Mouse (Mus musculus): ENCODE data around the gene Fblim1.

Fblim1 gene

DNA sequence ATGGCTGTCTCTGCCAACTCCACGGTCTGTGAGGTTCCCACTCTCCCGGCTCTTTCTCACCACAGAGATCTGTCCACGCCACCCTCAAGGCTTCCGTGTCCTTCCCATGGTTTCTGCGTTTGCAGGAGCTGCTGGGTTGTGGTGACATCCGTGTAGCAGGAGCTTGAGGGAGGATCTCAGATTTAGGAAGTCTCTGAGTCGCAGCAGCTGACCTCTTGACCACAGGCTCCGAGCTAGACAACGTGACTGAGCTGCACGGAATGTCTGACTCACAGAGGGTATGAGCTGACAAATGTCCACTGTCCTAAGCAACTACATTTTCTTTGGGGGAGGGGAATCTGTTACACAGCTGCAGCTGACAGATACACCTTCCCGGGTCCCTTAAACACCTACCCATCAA lies at the start of gene Fblim1:
Gene Fblim1 (minus strand): TSS at position 236 of the 400 bp plus-strand sequence.
- no peak for DNase-seq (ENCODE audit: extremely low spot score, low read depth, low spot score)

GRCm38 (mm10) chr4:141654509-141654908 lies 48.6 kb upstream of the Fblim1 start:
- DNase-seq (ENCODE audit: extremely low spot score, low read depth, low spot score), result no peak

DNA sequence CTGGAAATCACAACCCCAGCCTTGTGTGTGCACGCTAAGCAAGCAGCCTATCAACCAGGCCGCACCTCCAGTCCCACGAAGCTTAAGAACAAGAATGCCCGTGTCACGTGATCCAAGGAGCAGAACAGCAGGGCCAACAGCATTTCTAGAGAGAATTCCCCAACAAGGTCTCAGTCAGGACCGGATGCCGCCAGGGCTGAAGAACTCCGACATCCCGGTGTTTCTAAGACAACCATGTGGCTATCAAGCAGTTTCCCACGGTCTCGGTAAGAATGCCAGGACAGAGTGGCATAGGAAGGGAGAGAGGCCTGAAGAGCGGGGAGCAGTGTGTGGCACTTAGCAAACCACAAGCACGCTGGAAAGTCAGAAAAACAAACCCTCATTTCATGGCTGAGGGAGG lies 47.9 kb upstream of the Fblim1 start:
- no peak for DNase-seq (ENCODE audit: extremely low spot score, low read depth, low spot score)

DNA sequence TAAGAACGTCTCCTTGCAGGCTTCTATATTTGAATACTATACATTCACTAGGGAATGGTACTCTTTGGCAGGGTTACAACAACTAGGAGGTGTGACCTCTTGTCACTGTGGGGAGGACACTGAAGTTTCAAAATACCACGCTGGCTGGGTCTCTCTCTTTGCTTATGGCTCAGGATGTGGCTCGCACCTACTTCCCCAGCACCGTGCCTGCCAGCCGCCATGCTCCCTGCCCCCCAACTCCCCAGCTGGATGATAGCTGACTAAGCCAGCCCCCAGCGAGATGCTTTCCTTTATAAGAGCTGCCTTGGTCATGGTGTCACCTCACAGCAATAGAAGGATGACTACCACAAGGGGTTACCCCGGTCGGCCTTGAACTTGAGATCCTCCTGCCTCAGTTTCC lies 47.1 kb upstream of the Fblim1 start:
- DNase-seq (ENCODE audit: extremely low spot score, low read depth, low spot score), result no peak

DNA sequence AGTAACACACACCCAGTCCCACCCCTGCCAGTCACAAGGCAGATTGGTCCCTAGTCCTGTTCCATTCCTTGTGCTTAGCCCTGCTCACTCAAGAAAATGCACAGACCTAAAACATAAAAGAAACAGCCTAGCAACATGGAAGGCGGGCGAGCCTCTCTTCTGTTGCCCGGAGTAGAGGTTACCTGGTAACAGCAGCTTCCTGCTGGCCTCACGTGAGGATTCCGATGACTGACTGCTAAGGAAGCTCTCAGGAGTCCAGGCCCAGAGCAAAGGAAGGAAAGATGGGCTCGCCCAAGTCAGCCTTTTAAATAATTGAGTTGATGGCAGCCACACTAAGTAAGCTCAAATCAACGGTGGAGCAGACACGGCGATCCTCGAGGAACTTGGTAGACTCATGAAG lies 46.0 kb upstream of the Fblim1 start:
- no peak for DNase-seq (ENCODE audit: extremely low spot score, low read depth, low spot score)

GRCm38 (mm10) chr4:141651286-141651685 lies 45.4 kb upstream of the Fblim1 start:
- DNase-seq (ENCODE audit: extremely low spot score, low read depth, low spot score), result no peak

GRCm38 (mm10) chr4:141649244-141649643 lies 43.3 kb upstream of the Fblim1 start:
- no peak for DNase-seq (ENCODE audit: extremely low spot score, low read depth, low spot score)

- no peak for DNase-seq (ENCODE audit: extremely low spot score, low read depth, low spot score)
These were observed 42.4 kb upstream of the Fblim1 start for GRCm38 (mm10) chr4:141648262-141648661.

- no peak for DNase-seq (ENCODE audit: extremely low spot score, low read depth, low spot score)
These were observed 41.3 kb upstream of the Fblim1 start for GRCm38 (mm10) chr4:141647187-141647586.

- DNase-seq (ENCODE audit: extremely low spot score, low read depth, low spot score), result no peak
These were observed 40.1 kb upstream of the Fblim1 start for GRCm38 (mm10) chr4:141645988-141646387.

GRCm38 (mm10) chr4:141643118-141643855 lies 37.4 kb upstream of the Fblim1 start:
- DNase-seq (ENCODE audit: extremely low spot score, low read depth, low spot score), result no peak

DNA sequence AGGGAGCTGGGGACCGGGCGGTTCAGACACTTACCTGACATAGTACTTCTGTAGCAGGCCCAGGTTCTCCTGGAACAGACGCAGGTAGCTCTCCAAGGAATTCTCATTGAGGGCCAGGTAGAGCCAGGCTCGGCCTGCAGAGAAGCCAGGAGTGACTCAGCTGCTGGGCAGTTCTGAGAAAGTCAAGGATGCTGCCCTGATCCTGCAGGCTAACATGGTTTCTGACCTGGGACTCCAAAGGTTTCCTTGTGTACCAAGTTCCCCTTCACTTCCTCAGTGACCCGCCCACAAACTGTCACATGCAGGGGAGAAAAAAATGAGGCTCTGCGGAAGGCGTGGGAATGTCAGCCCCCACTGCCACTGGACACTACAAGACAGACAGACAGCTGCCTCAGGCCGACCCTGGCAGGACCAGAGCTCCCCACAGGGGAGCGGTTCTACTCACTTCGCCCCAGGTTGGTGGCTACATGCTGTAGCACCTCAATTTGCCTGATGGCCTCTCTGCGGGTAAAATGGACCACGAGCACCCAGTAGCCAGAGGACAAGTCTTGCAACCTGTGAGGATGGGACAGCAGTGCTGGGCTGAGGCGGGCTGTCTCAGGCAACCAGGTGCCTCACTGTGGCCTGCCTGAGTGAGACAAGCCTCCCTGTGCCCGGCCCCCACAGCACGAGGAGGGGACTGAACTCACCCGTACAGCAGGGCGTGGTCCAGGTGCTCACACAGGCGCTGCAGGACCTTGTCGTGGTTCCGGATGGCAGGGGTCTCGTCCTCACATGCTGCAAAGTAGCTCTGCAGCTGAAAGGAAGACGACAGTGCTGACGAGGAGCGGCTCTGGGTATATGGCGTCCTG lies 36.3 kb upstream of the Fblim1 start:
- DNase-seq (ENCODE audit: extremely low spot score, low read depth, low spot score), result no peak

DNA sequence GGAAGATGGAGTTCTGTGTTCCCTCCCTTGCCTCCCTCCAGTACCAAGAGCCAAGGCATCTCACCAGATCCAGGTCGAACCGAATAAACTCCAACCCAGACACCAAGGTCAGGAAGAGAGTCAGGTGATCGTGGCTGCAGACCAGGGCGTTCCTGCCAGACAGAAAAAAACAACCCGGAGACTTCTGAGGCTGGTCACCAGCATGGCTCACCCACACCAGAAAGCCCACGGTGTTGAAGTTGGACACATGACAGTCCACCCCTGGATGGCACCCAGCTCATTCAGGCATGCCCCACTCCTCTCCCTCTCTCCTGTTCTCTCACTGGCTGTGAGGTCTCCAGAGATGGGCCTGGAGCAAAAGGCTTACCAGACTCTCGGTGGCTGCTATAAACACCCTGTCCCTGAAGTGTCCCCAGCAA lies 35.5 kb upstream of the Fblim1 start:
- DNase-seq (ENCODE audit: extremely low spot score, low read depth, low spot score), result no peak

DNA sequence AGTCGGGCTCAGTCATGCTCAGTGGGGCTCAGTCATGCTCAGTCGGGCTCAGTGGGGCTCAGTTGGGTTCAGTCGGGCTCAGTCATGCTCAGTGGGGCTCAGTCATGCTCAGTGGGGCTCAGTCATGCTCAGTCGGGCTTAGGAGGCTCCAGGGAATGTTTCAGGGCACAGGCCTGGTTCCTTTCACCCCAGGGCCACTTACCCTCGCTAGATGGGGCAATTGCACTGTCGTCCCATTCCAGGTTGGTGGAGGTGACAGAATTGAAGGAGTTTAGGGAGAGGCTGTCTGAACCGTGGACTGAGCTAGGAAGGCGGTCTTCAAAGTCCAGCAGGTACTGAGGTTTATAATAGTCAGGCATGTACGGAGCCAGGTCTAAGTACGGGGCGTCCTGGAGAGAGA lies 33.6 kb upstream of the Fblim1 start:
- no peak for DNase-seq (ENCODE audit: extremely low spot score, low read depth, low spot score)

GRCm38 (mm10) chr4:141636693-141637092 lies 30.8 kb upstream of the Fblim1 start:
- DNase-seq (ENCODE audit: extremely low spot score, low read depth, low spot score), result no peak

DNA sequence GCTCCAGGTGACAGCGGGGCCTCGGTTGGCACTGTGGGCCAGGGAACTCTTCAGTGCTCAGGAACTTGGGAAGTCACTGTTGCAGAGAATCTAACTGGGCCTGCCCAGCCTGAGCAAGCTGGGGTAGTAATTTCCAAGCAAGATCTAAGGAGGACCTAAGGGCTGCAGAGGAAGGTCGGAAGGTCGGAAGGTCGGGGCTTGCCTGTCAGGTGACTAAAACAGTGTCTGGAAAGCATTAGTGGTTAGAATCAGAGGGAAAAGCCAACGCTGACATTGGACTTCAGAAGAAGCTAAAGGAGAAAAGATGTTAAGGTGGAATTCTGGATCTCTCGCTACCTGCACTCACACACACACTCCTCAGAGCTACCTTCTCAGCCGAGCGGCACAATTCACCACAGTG lies 30.1 kb upstream of the Fblim1 start:
- DNase-seq (ENCODE audit: extremely low spot score, low read depth, low spot score), result no peak

- no peak for DNase-seq (ENCODE audit: extremely low spot score, low read depth, low spot score)
These were observed 26.4 kb upstream of the Fblim1 start for GRCm38 (mm10) chr4:141632111-141632873.

GRCm38 (mm10) chr4:141631250-141631649 lies 25.4 kb upstream of the Fblim1 start:
- DNase-seq (ENCODE audit: extremely low spot score, low read depth, low spot score), result no peak

- no peak for DNase-seq (ENCODE audit: extremely low spot score, low read depth, low spot score)
These were observed 24.1 kb upstream of the Fblim1 start for GRCm38 (mm10) chr4:141630021-141630420.

DNA sequence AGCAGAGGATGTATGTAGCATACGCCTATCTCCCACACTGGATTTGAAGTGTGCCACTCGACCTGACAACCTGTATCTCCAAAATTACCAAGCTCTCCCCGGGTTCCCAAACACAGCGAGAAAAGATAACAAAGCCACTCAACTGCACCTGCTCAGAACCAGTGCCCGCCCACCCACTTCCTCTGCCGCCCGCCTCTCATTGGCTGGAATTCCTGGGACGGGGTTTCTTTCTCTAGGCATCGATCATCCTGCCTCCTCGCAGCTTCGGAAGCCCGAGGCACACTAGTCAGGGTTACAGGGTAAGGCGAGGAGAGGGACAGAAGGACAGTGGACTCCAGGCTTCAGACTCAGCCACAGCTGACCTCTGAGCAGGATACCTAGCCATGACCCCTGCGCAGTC lies 22.8 kb upstream of the Fblim1 start:
- DNase-seq (ENCODE audit: extremely low spot score, low read depth, low spot score), result no peak

GRCm38 (mm10) chr4:141627502-141627901 lies 21.6 kb upstream of the Fblim1 start:
- no peak for DNase-seq (ENCODE audit: extremely low spot score, low read depth, low spot score)
